Mouse (Mus musculus) MEL (cell line): ENCODE measurements around the gene Ccdc71.

ENCODE experiments used
- CHD2 ChIP-seq: IDR thresholded peaks from 2 replicates; pipeline ENCODE4 v1.6.1; 2011; ENCODE audit warnings: low read length, improper control_type of control experiment
- CTCF ChIP-seq, 3 experiments: IDR thresholded peaks in 2 of 3; conservative IDR thresholded peaks in 1 of 3; 2 replicates each; pipeline ENCODE4 v1.5.1; 2011 to 2012; ENCODE audit warnings: low read length in 3 of 3, low read depth in 2 of 3, mild to moderate bottlenecking in 2 of 3, improper control_type of control experiment in 1 of 3, inconsistent platforms in 1 of 3, mixed read lengths in 1 of 3, moderate library complexity in 1 of 3; ENCODE audit not compliant: control insufficient read depth in 1 of 3, insufficient read depth in 1 of 3, poor library complexity in 1 of 3, severe bottlenecking in 1 of 3
- ELF1 ChIP-seq: IDR thresholded peaks from 2 replicates; pipeline ENCODE4 v1.6.1; 2014; ENCODE audit warnings: low read depth, mild to moderate bottlenecking, inconsistent platforms, low read length, improper control_type of control experiment, moderate library complexity
- EP300 ChIP-seq, 2 experiments: IDR thresholded peaks; 2 replicates each; pipeline ENCODE4 v1.6.1; 2011; ENCODE audit warnings: improper control_type of control experiment in 2 of 2, low read length in 2 of 2, low read depth in 1 of 2, mild to moderate bottlenecking in 1 of 2
- GATA1 ChIP-seq: IDR thresholded peaks from 2 replicates; pipeline ENCODE4 v1.6.1; 2011; ENCODE audit warnings: low read depth, low read length, improper control_type of control experiment
- HCFC1 ChIP-seq: IDR thresholded peaks from 2 replicates; pipeline ENCODE4 v1.6.1; 2012; ENCODE audit warnings: low read depth, mild to moderate bottlenecking, inconsistent platforms, low read length, improper control_type of control experiment, moderate library complexity
- MAFK ChIP-seq: IDR thresholded peaks from 2 replicates; pipeline ENCODE4 v1.6.1; 2011; ENCODE audit warnings: low read depth, mild to moderate bottlenecking, low read length, improper control_type of control experiment, borderline replicate concordance
- POLR2A ChIP-seq, 2 experiments: IDR thresholded peaks; 2 replicates each; pipeline ENCODE4 v1.6.1; 2011 to 2012; ENCODE audit warnings: low read length in 2 of 2, mild to moderate bottlenecking in 2 of 2, control low read depth in 1 of 2, improper control_type of control experiment in 1 of 2, low read depth in 1 of 2, moderate library complexity in 1 of 2; ENCODE audit not compliant: control insufficient read depth in 1 of 2, insufficient read depth in 1 of 2, poor library complexity in 1 of 2
- POLR2AphosphoS2 ChIP-seq: IDR thresholded peaks from 2 replicates; pipeline ENCODE4 v1.6.1; 2011; ENCODE audit warnings: low read length, improper control_type of control experiment
- RAD21 ChIP-seq: IDR thresholded peaks from 2 replicates; pipeline ENCODE4 v1.6.1; 2011; ENCODE audit warnings: mild to moderate bottlenecking, low read depth, low read length, improper control_type of control experiment
- TBP ChIP-seq: IDR thresholded peaks from 2 replicates; pipeline ENCODE4 v1.8.0; 2011; ENCODE audit warnings: low read depth, low read length, improper control_type of control experiment
- TCF12 ChIP-seq: IDR thresholded peaks from 2 replicates; pipeline ENCODE4 v1.6.1; 2014; ENCODE audit warnings: low read depth, mild to moderate bottlenecking, inconsistent platforms, low read length, improper control_type of control experiment, moderate library complexity
- USF1 ChIP-seq: IDR thresholded peaks from 2 replicates; pipeline ENCODE4 v1.6.1; 2014; ENCODE audit warnings: low read depth, mild to moderate bottlenecking, inconsistent platforms, low read length, improper control_type of control experiment, moderate library complexity
- ZMIZ1 ChIP-seq: IDR thresholded peaks from 2 replicates; pipeline ENCODE4 v1.6.1; 2012; ENCODE audit warnings: low read depth, mild to moderate bottlenecking, inconsistent platforms, low read length, improper control_type of control experiment, moderate library complexity

GRCm38 (mm10) chr9:108483051-108483790 is 22.9 kb downstream of the Ccdc71 start:
- no peak for TF ChIP-seq POLR2A (IDR thresholded peaks at IDR 0.05; ENCODE audit: control insufficient read depth in 1 of 2, insufficient read depth in 1 of 2, low read depth in 1 of 2, low read length in 2 of 2, poor library complexity in 1 of 2)
- TF ChIP-seq CTCF (IDR thresholded peaks at IDR 0.05 in 2 of 3, conservative IDR thresholded peaks at IDR 0.05 in 1 of 3; ENCODE audit: control insufficient read depth in 1 of 3, insufficient read depth in 1 of 3, low read depth in 2 of 3, low read length in 3 of 3, poor library complexity in 1 of 3, severe bottlenecking in 1 of 3) = no peak
- TF ChIP-seq RAD21 = no peak
- TF ChIP-seq POLR2AphosphoS2 = no peak
- no peak for TF ChIP-seq USF1
- no peak for TF ChIP-seq CHD2
- no peak for TF ChIP-seq GATA1
- TF ChIP-seq MAFK = no peak
- no peak for TF ChIP-seq EP300 (IDR thresholded peaks at IDR 0.05; ENCODE audit: low read depth in 1 of 2, low read length in 2 of 2)
- TF ChIP-seq HCFC1 = no peak
- no peak for TF ChIP-seq TBP
- TF ChIP-seq ELF1 = no peak
- TF ChIP-seq TCF12 = no peak
- TF ChIP-seq ZMIZ1 = no peak
